Mouse (Mus musculus) midbrain, embryonic 13.5 days (tissue): ENCODE data around the gene Neurl1a. TPM values are rescaled to one million over a fixed set of nuclear protein-coding genes. Genes with fewer than 3 reads are reported as not detected.

Experiments used
- ATAC-seq: fragments of 200-750 bp; cut with Nextera tagmentation; 2 replicates; pipeline ENCODE4 v1.8.0; 2017; ENCODE audit warnings: mild to moderate bottlenecking, moderate TSS enrichment, moderate library complexity
- H3K27ac ChIP-seq: fragments of 300-500 bp; sonication (generic); 2 replicates; pipeline ENCODE4 v1.5.1; 2015; ENCODE audit warnings: inconsistent platforms, mild to moderate bottlenecking, moderate library complexity
- H3K27me3 ChIP-seq: fragments of 300-500 bp; sonication (generic); 2 replicates; pipeline ENCODE4 v1.6.1; 2015; ENCODE audit warnings: mild to moderate bottlenecking, inconsistent platforms
- H3K36me3 ChIP-seq: fragments of 300-500 bp; sonication (generic); 2 replicates; pipeline ENCODE4 v1.6.1; 2015; ENCODE audit warnings: mild to moderate bottlenecking, inconsistent platforms
- H3K4me1 ChIP-seq: fragments of 300-500 bp; sonication (generic); replicated peaks from 2 replicates; pipeline ENCODE4 v1.6.1; 2015; ENCODE audit warnings: inconsistent platforms
- H3K4me2 ChIP-seq: fragments of 300-500 bp; sonication (generic); replicated peaks from 2 replicates; pipeline ENCODE4 v1.6.1; 2015; ENCODE audit warnings: moderate library complexity, mild to moderate bottlenecking, inconsistent platforms
- H3K4me3 ChIP-seq: fragments of 300-500 bp; sonication (generic); replicated peaks from 2 replicates; pipeline ENCODE4 v1.5.1; 2015; ENCODE audit warnings: mild to moderate bottlenecking, inconsistent platforms
- H3K9ac ChIP-seq: fragments of 300-500 bp; sonication (generic); replicated peaks from 2 replicates; pipeline ENCODE4 v1.6.1; 2015; ENCODE audit warnings: mild to moderate bottlenecking, inconsistent platforms
- H3K9me3 ChIP-seq: fragments of 300-500 bp; sonication (generic); 2 replicates; pipeline ENCODE4 v1.6.1; 2016; ENCODE audit warnings: mild to moderate bottlenecking, inconsistent platforms
- WGBS: fragments of 180-500 bp; shearing (Covaris S2); methylation state at CpG from one replicate; pipeline ENCODE4 v1.1.7; 2015; 5-methylcytosine and 5-hydroxymethylcytosine counted together
- polyA plus RNA-seq: library from polyadenylated mRNA; unstranded; fragments of >200 nt; fragmentation: Nextera tagmentation; extraction: Ambion mirVana; gene quantifications from 2 replicates; pipeline ENCODE4 v1.2.1, GENCODE M21; 2015

The Neurl1a gene
- polyA plus RNA-seq, 1 experiment from 2014 or later = 5.9 TPM

GRCm38 (mm10) chr19:47192158-47192557 is 13.5 kb downstream of the Neurl1a start:
- WGBS = 99% methylated on average over 5 of the region's 5 CpGs
- H3K4me2 ChIP-seq = no peak overlapping the region
- no peak overlapping the region for H3K9ac ChIP-seq

GRCm38 (mm10) chr19:47198671-47199350 is 20.2 kb downstream of the Neurl1a start:
- Histone ChIP-seq H3K27me3 (no peaks in the 10 kb centered on the region), H3K4me3 (no peak overlapping the region), H3K36me3 (no peaks in the 10 kb centered on the region), H3K9ac (no peak overlapping the region), H3K9me3 (no peaks in the 10 kb centered on the region), H3K4me1 (peaks cover 10% of the 10 kb centered on the region; the same call in 1 of the 2 replicates), H3K27ac (no peak overlapping the region), H3K4me2 (no peak overlapping the region)
- ATAC-seq = no peak; the same call in 1 of the 2 replicates
- 80% methylated on average over 13 of the region's 13 CpGs for WGBS

More at GRCm38 (mm10) chr19:47192158-47192557, 13.5 kb downstream of the Neurl1a start:
- no peaks in the 10 kb centered on the region for H3K27me3 ChIP-seq
- no peak for ATAC-seq
- H3K4me3 ChIP-seq = no peak overlapping the region
- no peaks in the 10 kb centered on the region for H3K9me3 ChIP-seq
- H3K4me1 ChIP-seq = peaks cover 12% of the 10 kb centered on the region
- no peaks in the 10 kb centered on the region for H3K36me3 ChIP-seq
- no peak overlapping the region for H3K27ac ChIP-seq

- no peak overlapping the region for H3K9ac ChIP-seq
- H3K27ac ChIP-seq = no peak overlapping the region
- no peak overlapping the region for H3K4me3 ChIP-seq
- no peaks in the 10 kb centered on the region for H3K27me3 ChIP-seq
- no peak overlapping the region for H3K4me2 ChIP-seq
- no peak for ATAC-seq
- 63% methylated on average over 12 of the region's 12 CpGs for WGBS
- peaks cover 10% of the 10 kb centered on the region; the same call in 1 of the 2 replicates for H3K4me1 ChIP-seq
- H3K36me3 ChIP-seq = no peaks in the 10 kb centered on the region
- H3K9me3 ChIP-seq = no peaks in the 10 kb centered on the region
These were observed 23.4 kb downstream of the Neurl1a start for GRCm38 (mm10) chr19:47201972-47202371.

- no peak overlapping the region for H3K4me2 ChIP-seq
- H3K27me3 ChIP-seq = no peaks in the 10 kb centered on the region
- no peaks in the 10 kb centered on the region for H3K36me3 ChIP-seq
- ATAC-seq = no peak
- no peak overlapping the region for H3K4me3 ChIP-seq
- WGBS = 68% methylated on average over 6 of the region's 6 CpGs
- H3K27ac ChIP-seq = no peak overlapping the region
- no peak overlapping the region for H3K9ac ChIP-seq
- no peaks in the 10 kb centered on the region for H3K9me3 ChIP-seq
- H3K4me1 ChIP-seq = peaks cover 10% of the 10 kb centered on the region; the same call in 1 of the 2 replicates
These were observed 23.8 kb downstream of the Neurl1a start for GRCm38 (mm10) chr19:47202429-47202828.

- Histone ChIP-seq H3K36me3 (no peaks in the 10 kb centered on the region), H3K4me2 (no peak overlapping the region), H3K9ac (no peak overlapping the region), H3K27me3 (no peaks in the 10 kb centered on the region), H3K4me1 (peaks cover 10% of the 10 kb centered on the region; the same call in 1 of the 2 replicates), H3K9me3 (no peaks in the 10 kb centered on the region), H3K4me3 (no peak overlapping the region), H3K27ac (no peak overlapping the region)
- ATAC-seq = no peak
- 90% methylated on average over 6 of the region's 6 CpGs for WGBS
These were observed 24.4 kb downstream of the Neurl1a start for GRCm38 (mm10) chr19:47203042-47203441.

DNA sequence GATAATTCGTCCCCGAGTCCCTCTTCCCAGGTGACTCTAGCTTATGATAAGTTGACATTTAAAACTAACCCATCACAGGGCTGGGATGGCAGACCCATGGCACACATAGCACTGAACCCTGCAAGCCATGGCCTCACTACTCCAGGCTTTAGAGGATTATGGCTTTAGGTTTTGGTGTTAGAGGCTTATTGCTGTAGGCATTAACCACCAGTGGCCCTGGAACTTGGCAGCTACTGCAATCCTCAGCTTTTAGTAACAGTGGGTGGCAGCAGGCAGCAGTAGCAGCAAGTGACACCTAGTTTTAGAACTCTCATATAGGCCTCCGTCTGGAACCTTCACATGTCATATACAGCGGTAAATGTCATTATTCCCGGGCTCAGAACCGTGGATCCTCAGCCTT is 26.0 kb downstream of the Neurl1a start:
- Histone ChIP-seq H3K9ac (no peak overlapping the region), H3K27ac (no peak overlapping the region)

DNA sequence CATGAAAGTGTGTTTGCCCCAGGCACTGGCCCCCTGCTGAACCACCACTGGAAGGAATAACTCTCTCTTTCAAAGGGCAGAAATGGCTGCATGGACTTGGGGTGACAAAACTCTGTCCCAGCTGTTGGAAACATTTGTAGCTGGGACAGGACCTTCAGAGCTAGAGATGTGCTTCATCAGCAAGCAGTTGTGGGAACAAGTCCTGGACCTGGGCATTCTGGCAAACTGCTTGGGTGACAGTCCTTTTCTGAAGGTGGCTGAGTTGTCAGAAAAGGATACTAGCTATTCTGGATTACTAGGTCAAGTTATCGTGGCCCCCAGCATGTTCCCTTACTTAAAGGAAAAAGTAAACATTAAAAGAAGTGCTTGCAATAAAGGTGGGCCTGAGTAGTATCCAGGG is 27.5 kb downstream of the Neurl1a start:
- Histone ChIP-seq H3K36me3 (no peaks in the 10 kb centered on the region), H3K9me3 (no peaks in the 10 kb centered on the region), H3K9ac (no peak overlapping the region), H3K4me2 (no peak overlapping the region), H3K27me3 (no peaks in the 10 kb centered on the region), H3K4me1 (peaks cover 3% of the 10 kb centered on the region; the same call in 1 of the 2 replicates), H3K4me3 (no peak overlapping the region), H3K27ac (no peak overlapping the region)
- WGBS = 96% methylated on average over 1 of the region's 1 CpGs
- no peak for ATAC-seq

More for the DNA sequence above, 26.0 kb downstream of the Neurl1a start:
- 89% methylated on average over 6 of the region's 6 CpGs for WGBS
- H3K27me3 ChIP-seq = no peaks in the 10 kb centered on the region
- no peak overlapping the region for H3K4me2 ChIP-seq
- H3K36me3 ChIP-seq = no peaks in the 10 kb centered on the region
- H3K4me3 ChIP-seq = no peak overlapping the region
- H3K9me3 ChIP-seq = no peaks in the 10 kb centered on the region
- H3K4me1 ChIP-seq = peaks cover 9% of the 10 kb centered on the region; the same call in 1 of the 2 replicates
- ATAC-seq = no peak

DNA sequence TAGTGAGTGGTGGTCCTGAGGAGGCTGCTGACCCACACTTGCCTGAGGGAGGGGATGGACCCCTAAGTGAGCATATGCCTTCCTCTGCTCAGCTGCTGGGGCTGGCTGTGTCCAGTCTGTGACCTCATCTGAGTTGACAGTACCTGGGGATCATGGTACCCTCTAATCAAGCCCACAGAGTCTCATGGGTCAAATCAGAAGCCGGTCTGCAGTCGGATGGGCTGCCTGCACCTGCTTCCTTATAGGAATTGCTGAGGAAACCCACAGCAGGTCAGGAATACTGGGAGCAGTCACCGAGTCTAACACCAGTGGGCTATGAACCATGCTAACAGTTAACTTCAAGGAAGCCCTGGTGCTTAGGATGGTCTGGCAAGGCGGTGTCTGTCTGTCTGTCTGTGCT is 31.8 kb downstream of the Neurl1a start:
- no peak for ATAC-seq
- Histone ChIP-seq H3K27ac (no peak overlapping the region), H3K9ac (no peak overlapping the region), H3K4me2 (no peak overlapping the region), H3K4me3 (no peak overlapping the region), H3K9me3 (no peaks in the 10 kb centered on the region), H3K36me3 (no peaks in the 10 kb centered on the region), H3K27me3 (no peaks in the 10 kb centered on the region), H3K4me1 (peaks cover 14% of the 10 kb centered on the region)
- 86% methylated on average over 4 of the region's 4 CpGs for WGBS

GRCm38 (mm10) chr19:47211609-47212312 is 33.1 kb downstream of the Neurl1a start:
- Histone ChIP-seq H3K4me1 (peaks cover 14% of the 10 kb centered on the region), H3K27ac (peak overlapping the region; percentile 16; the same call in 1 of the 2 replicates), H3K9me3 (no peaks in the 10 kb centered on the region), H3K9ac (no peak overlapping the region), H3K4me3 (no peak overlapping the region), H3K4me2 (no peak overlapping the region), H3K36me3 (no peaks in the 10 kb centered on the region), H3K27me3 (no peaks in the 10 kb centered on the region)
- WGBS = 55% methylated on average over 10 of the region's 10 CpGs
- peak; percentile 79; the same call in 1 of the 2 replicates for ATAC-seq

- Histone ChIP-seq H3K4me2 (no peak overlapping the region), H3K9ac (no peak overlapping the region), H3K27me3 (no peaks in the 10 kb centered on the region), H3K27ac (no peak overlapping the region), H3K4me3 (no peak overlapping the region), H3K36me3 (no peaks in the 10 kb centered on the region), H3K4me1 (peaks cover 14% of the 10 kb centered on the region), H3K9me3 (no peaks in the 10 kb centered on the region)
- 71% methylated on average over 7 of the region's 7 CpGs for WGBS
- peak; percentile 30; the same call in 1 of the 2 replicates for ATAC-seq
These were observed 33.8 kb downstream of the Neurl1a start for GRCm38 (mm10) chr19:47212401-47212800.

- Histone ChIP-seq H3K27me3 (no peaks in the 10 kb centered on the region), H3K36me3 (no peaks in the 10 kb centered on the region), H3K4me1 (peaks cover 14% of the 10 kb centered on the region), H3K9me3 (no peaks in the 10 kb centered on the region), H3K27ac (no peak overlapping the region), H3K4me3 (no peak overlapping the region), H3K9ac (no peak overlapping the region), H3K4me2 (no peak overlapping the region)
- 58% methylated on average over 1 of the region's 1 CpGs for WGBS
- no peak for ATAC-seq
These were observed 34.9 kb downstream of the Neurl1a start for GRCm38 (mm10) chr19:47213470-47213869.

GRCm38 (mm10) chr19:47216766-47217165 is 38.1 kb downstream of the Neurl1a start:
- Histone ChIP-seq H3K27me3 (no peaks in the 10 kb centered on the region), H3K9me3 (no peaks in the 10 kb centered on the region), H3K27ac (no peak overlapping the region), H3K4me1 (peaks cover 18% of the 10 kb centered on the region), H3K4me3 (no peak overlapping the region), H3K9ac (no peak overlapping the region), H3K36me3 (no peaks in the 10 kb centered on the region), H3K4me2 (no peak overlapping the region)
- WGBS = 87% methylated on average over 5 of the region's 5 CpGs
- ATAC-seq = no peak
